Mouse (Mus musculus): ENCODE measurements at regions not wholly inside any gene's neighbourhood (a gene's known extent, or its start where the extent isn't known, plus 50 kb on each side); places are given as distances from the start of the nearest gene placed in this dataset.

GRCm38 (mm10) chrX:163669886-163670285 lies 91.2 kb downstream of the Rnf138rt1 start:
- peak; percentile 14 to 27 for DNase-seq
- intact Hi-C loops (cut with DNase I): no loop called here

All from heart, postnatal 36 days (tissue).